Mouse (Mus musculus) v-Abl transformed pro-B cells (cell line): ENCODE measurements around the gene Bicra.

Experiments
- in situ Hi-C, 2 experiments: fragments of 400-800 bp; cut with MboI; formaldehyde crosslinking; loops; one replicate each; pipeline ENCODE4 v1.15.1; 2025; ENCODE audit not compliant: unreplicated experiment in 2 of 2

The Bicra gene

DNA sequence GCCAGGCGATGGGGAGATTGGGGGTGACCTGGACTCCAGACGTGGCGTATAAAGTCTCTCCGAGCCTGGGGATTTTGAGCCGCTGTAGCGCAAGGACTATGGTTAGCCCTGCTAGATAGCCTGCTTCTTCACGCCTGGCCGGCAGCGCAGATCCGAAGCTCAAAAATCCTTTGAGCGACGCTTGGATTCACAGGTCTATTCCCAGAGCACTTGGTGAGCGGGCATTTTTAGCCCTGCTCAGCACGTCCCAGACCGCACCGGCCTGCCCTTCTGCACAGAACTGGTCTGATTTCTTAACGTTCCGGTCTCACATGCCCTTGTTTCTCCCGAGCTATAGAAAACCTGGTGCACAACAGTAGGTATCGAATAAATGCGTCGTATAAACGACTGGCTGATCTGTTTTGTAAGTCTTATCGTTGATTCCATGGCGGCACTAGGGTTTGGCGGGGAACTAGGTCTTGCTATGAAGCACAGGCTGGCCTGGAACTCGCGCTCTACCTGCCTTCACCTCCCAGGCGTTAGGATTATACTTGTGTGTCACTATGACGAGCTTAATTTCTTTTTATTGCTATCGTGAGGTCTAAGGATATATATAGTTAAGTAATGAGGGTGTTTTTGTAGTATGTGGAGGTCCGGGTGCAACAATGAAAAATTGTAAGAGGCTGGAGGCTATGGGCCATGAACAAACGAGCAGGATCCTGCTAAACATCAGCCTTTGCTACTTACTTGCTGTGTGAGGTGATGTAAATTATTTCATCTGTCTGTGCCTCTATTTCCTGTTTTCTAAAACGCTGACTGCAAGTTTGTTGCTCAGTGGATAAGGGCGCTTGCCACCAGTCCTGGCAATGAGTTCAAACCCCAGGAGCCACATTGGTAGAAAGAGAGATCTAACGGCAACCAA is 1.2 kb upstream of the Bicra start:
- in situ Hi-C loops: loop anchor here in 1 of 2 experiments (5.0 kb wide), 2 partner anchors 37 to 67 kb away; no protein-coding TSS in a partner anchor

DNA sequence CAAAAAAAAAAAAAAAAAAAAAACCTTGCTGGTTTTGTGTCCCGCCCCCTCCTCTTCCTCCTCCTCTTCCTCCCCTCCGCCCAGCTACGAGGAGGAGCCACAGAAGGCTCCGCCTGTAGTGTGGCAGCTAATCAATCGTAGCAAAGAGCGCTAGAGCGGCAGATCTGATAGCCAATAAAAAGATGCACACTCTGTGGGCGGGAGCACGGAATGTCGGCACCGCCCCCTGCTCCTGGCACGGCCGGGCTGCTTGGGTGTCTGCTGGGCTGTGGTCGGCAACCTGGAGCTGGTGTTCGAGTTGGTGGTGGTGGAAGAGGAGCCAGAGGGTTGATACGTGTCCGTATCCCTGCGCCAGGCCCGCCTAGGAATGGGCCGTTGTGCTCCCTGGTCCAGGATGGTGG is 443 bp upstream of the Bicra start:
- in situ Hi-C loops: loop anchor here in 1 of 2 experiments (5.0 kb wide), 2 partner anchors 36 to 66 kb away; no protein-coding TSS in a partner anchor

DNA sequence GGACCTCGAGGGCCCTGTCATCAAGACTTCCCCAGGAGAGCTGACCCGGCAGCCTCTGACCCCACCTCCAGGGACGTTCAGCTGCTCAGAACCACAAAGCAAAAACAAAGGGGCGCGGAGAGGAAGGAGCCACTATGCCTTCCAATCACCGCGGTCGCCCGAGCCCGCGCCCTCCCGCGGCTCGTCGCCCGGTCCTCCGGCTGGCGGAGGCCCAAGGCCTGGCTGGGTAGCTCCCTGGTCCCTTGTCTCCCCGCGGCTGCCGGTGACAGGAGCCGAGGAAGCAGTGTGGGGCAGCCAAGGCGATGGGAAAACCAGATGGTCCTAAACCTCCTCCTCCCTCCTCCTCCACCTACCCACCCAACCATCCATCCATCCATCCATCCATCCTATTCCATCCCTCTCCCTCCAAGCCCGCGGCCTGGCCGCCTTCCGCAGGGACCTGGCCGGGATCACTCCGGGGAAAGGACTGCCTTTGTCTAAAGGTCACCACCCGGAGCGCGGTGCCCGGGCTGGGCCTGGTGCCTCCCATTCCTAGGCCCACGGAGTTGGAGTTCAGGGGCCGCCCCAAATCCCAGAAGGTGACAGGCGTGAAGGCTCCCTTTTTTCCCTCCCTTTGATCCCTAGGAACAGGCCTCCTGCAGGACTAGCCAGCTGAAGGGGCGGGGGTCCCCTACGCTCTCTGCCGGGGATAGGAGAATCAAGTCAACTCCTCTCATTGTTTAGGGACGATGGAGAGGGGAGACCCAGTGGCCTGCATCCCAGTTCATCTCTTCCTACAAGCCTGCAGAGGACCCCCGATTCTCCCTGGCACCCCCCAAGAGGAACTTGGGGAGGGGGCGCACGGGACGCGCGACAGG is 1.0 kb downstream of the Bicra start:
- in situ Hi-C loops: loop anchor here in 1 of 2 experiments (5.0 kb wide), 2 partner anchors 34 to 64 kb away; no protein-coding TSS in a partner anchor

DNA sequence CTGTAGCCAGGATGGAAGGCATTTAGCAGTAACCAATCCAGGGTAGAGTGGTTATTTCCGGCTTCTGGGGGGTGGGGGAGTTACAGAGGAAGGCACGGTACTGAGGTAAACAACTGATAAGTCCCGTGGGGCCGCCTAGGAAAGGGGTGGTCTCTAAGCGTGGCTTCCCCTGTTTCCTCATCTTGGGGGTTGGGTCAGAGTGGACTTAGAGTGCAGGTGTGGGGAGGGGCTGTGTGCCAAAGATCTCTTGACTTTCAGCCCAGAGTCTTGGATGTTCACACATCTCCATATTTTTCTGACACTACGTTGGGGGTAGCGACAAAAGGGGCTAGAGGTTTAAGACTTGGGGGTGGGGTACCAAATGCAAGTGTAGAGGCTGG is 1.6 kb downstream of the Bicra start:
- in situ Hi-C loops: loop anchor here in 1 of 2 experiments (5.0 kb wide), 2 partner anchors 34 to 64 kb away; no protein-coding TSS in a partner anchor

DNA sequence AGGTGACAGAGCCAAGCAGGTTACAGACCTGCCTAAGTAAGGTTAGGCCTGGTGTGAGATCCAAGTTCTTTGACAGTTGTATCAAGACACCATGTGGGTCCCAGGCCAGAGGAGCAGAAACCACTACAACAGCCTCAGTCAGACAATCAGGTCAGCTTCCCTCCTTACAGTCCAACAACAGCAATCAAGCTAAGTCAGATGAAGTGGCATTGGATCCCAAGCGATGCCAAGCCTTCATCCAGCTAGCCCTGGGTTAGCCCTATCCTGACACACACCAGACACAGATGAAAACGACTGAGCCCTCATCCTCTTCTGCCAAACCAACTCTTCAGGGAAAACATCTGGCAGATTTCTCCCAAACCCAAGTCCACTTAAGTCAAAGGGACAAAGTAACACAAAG is 2.2 kb downstream of the Bicra start:
- in situ Hi-C loops: loop anchor here in 1 of 2 experiments (5.0 kb wide), 2 partner anchors 33 to 63 kb away; no protein-coding TSS in a partner anchor

DNA sequence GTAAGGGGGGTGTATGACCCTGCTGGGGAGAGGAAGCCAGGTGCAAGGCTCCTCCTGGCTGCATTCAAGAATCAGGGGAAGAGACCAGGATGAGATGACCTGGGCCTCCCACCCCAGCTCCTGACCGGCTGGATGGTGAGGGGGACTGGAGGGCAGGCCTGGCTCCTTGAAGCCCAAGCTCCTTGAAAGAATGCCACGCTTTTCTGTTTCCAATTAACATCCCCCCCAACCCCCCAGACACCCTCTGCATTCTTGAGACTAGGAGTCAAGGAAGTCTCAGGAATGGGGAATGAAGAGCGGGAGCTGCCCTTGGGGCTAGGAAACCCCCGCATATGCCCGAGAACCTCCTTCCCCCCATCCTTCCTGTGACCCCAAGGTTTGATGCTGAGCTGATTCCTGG is 3.2 kb downstream of the Bicra start:
- in situ Hi-C loops: no loop called here

DNA sequence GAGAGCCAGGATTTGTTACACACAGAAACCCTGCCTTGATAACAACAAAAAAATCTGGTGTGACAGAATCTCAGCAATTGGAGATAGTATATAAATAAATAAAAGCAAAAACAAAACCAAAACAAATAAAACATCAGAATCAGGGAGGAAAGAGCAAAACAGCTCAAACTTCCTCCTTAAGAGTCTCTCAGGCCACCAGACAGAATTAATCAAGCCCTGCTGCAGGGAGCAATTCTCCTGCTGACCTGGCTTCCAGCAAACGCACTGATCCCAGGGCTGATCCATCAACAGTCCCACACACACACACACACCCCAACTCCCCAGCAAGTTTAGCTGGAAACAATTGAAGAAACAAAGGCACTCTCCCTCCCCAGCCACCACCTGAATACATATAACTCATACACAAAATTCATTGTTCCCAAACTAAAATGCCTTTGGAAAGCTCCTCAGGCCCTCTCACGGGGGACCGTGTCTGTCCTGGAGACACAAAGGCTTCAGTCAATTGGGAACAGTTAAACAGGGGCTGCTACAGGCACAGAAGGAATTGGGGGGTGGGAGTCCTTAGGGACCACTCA is 3.8 kb downstream of the Bicra start:
- in situ Hi-C loops: no loop called here

DNA sequence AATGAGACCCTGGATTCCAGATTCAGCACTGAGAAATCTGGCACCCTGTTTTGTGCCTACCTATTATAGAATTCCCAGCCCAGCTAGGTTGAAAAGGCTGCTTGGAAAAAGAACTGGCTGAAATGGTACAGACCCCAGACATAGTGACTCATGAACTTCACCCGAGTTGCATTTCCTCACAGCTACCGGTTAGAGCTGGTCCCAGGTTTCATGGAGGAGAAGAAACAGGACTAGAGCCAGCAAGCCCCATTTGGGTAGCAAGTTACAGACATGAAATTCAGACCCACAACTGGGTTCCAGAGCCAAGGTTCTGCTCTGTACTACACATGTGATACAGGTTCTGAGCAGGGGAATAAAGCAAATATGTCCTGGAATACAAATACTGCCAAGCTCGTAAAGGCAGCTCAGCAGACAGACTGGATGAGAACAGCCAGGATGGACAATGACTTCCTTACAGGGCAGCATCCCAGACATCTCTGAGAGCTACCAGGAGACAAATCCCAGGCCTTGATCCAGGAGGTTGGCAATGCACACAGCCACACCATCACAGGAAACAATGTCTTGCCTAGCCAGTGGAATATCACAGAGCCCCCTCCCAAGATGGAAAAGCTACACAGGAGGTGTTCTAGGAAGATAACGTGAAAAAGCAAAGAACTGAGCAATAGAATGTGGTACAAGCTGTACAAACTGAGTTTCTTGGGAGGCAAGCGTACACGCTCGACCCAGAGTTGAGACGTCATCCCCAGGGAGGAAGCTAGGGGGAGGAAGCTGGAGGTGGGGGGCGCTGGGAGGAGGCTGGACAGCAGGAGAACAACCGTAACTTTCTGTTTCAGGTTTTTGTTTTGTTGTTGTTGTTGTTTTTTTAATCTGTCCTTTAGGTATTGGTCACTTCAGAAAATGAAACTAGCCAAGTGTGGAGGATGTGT is 4.6 kb downstream of the Bicra start:
- in situ Hi-C loops: no loop called here

DNA sequence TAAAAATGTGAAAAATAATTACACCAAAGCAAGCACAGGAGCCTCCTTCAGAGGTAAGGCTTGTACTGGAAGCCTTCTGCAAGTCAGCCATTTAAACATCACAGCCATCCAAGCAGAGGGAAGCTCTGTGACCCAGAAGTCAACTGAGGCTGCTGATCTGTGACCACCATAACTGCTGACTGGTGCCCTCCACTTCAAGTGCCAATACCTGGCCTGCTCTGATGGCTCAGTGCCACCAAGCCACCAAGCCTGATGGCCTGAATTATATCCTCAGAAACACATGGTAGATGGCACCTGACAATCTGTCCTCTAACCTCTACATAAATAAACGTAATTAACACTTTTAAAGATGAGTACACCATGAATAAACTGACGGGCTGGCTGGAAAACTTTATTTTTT is 6.5 kb downstream of the Bicra start:
- in situ Hi-C loops: no loop called here

DNA sequence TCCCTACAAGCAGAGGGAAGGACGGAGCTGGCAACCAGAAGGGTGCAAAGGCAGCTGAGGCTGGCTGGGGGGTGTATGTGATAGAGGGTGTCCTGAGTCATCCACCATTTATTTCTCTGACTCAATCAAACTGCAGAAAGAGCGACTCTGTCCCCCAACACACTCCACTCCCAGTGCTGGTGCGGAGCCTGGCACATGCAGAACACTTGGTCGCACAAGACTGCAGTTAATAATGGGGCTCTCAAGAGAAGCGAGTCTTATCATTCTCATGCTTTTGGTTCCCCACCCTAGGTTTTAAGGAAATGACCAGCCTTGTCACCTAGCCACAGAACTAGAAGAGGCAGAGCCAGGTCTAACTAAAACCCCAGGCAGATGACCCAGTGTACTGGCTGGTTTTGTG is 8.4 kb downstream of the Bicra start:
- in situ Hi-C loops: no loop called here

DNA sequence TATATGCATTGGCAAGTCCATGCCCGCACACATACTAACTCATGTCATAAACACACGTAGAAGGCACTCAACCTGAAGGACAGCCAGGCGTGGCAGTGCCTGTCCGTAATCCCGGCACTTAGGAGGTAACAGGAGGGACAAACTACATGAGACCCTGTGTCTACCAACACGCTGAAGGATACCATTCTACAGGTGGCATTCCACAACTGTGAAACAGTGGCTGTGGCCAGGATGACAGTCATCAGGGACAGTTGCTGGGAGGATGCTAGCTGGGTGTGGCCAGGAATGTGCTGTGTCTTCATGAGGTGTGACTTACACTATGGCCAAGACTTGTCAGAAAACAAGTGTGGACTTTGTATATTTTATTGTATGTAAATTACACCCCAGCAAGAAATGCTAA is 10.7 kb downstream of the Bicra start:
- in situ Hi-C loops: no loop called here

DNA sequence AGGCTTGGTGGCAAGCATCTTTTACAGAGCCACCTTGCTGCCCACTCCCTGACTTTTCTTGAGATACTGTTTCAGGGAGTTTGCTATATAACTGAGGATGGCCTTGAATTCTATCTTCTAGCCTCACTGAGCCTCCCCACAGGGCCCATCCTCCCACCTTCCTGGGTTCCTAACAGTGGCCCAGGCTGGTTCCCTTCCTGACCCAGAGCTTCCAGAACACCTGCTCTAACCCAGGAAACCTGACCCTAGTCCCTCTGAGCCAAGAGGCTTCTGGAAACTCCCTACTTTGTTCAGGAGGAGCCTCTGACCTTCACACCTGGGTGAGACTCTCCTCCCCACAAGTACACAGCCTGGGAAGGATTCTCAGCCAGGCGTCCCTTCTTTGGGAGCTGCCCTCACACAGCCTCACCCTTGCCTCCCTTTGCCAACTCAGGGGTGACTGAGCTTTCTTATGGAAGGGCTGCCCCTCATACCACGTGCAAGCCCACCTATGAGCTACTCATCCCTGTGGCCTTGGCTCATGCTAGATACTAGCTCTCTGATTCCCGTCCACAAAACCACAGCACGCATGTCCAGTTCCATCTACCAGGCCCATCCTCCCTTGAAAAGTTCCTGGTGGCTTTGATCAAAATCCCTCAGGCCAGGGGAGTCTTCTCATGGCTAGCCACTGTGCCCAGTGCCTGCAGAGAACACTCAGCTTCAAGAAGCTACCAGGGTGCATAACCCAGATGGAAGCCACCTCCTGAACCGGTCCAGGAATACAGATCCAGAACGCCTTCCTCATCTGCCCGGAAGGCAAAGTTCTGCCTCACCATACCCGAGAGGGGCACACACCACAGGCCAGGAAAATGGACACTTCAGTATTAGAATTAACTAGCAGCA is 13.9 kb downstream of the Bicra start:
- in situ Hi-C loops: no loop called here

DNA sequence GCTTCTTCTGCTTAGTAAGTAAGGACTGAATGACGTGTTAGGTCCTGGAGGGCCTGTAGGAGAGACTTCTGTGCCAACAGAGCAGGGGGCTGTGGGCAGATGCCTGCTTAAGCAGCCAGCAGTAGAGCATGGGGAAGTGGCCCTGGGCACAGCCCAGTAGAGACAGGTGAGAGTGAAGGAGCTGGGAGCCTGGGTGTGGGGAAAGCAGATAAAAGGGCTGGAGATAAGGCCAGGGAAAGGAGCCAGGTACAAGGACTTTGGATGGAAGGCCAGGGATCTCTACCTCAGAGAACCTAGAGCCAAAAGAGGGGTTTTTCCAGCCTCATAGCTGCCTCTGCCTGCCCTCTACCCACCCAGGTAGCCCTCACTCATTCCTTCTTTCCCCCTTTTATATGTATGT is 14.7 kb downstream of the Bicra start:
- in situ Hi-C loops: no loop called here

DNA sequence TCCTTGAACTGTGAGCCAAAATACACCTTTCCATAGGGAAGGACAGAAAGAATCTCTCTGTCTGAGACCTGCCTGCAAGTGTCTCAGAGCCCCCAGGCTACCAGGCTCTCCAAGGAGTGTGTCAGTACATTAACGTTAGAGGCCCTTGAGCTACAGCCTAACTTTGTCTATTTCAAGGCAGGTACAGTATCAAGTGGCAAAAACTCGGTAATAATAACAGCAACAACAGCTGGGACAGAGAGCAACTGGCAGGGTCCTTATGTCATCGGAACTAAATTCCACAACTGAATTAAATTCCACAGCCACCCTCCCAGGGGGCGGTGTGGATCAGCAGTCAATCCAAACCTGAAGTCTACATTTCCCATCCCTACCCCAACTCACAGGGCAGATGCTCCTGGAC is 16.6 kb downstream of the Bicra start:
- in situ Hi-C loops: no loop called here

DNA sequence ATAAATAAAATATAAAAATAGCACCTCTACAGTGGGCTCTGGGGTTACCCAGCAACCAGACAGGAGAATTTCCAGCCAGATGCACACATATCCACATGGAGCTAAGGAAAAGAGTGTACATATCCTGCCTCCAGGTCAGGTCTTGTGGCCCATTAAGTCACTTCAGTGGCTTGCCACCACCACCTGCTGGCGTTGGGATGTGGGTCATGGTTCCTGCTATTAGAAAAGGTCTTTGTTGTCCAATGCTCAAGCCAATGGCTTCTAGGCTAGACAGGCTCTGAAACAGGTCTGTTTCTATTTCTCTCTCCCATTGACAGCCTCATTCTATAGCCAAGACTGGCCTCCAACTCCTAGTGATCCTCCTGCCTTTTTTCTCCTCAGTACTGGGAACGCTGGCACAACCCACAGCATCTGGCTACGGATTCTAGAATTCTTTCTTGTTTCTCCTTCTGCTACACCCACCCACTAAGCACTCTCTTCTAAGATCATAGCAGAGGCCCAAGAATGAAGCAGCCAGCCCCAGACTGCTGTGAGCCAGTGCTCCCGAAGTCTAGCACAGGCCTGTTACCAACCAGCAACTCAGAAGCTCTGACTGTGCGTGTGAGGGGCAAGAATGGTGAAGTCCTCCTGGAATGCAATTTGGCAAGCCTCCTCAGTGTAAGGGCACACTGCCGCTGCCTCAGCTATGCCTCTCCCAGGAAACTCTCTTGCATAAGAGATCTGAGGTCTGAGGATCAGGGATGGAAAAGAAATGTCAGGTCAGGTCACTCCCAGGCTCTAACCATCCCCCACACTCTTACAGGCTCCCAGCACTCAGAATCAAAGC is 19.4 kb downstream of the Bicra start:
- in situ Hi-C loops: no loop called here

DNA sequence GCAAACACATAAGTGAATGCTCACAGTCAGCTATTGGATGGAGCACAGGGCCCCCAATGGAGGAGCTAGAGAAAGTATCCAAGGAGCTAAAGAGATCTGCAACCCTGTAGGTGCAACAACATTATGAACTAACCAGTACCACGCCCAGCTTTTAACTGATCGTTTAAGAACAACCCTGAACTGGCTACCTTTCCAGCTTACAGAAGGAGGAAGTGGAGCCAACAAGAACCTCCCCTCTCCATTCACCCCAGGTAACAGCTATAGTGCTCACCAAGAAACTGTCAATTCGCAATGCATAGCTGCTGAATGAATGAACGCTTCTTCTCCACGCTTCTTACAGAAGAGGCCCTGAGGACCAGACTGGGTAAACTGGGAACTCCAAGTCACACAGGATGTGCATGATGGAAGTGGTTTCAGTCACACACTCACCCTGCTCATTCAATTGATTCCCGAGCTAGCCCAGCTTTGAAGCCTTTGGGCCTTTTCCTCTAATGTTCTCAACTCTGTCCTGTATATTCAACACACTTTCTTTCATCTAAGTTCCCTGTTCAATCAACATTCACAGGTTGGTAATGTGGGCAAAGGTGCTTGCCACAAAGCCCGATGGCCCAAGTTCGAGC is 23.0 kb downstream of the Bicra start:
- in situ Hi-C loops: no loop called here

DNA sequence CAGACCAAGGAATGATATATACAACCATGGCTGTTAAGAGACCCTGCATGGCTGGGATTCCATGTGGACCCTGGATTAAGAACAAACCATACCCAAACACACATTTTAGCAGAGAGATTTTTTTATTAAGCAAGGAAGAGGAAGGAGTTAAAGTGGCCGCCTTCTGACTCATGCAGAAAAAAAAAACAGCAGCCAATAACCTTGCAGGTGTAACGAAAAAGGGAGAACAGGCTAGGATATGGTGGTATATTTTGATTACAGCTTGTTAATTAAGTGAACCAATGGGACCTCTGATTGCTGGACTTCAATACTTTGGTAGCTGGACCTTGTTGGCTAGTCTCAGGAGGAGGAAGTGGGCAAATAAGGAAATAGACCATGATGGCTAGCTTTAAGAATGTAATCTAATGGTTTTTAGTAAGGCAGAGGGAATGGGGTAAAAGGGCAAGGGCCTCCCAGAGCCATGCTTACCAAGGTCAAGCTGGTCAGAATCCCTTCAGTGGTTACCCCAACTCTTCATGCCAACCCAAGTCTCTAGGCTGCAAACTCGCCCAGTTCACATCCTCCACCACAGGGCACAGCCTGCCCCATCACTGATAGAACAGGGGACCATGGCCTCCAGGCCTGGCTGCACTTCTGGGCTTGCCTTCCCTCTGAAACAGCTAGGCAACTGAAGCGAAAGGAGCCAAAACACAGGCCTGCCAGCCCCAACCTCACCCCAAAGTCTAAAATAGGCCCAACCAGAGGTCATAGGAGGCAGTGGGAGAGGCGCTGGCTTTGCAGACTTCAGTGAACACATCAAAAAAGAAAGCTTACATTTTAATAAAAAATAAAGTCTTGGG is 28.2 kb downstream of the Bicra start:
- in situ Hi-C loops: no loop called here
